Mouse (Mus musculus): ENCODE data around the gene Nkg7.
"Not testable (repeated sequence)": the region's sequence is repeated elsewhere in the genome, so short reads cannot be mapped to it uniquely, and the experiment has no call there.

Nkg7 gene

DNA sequence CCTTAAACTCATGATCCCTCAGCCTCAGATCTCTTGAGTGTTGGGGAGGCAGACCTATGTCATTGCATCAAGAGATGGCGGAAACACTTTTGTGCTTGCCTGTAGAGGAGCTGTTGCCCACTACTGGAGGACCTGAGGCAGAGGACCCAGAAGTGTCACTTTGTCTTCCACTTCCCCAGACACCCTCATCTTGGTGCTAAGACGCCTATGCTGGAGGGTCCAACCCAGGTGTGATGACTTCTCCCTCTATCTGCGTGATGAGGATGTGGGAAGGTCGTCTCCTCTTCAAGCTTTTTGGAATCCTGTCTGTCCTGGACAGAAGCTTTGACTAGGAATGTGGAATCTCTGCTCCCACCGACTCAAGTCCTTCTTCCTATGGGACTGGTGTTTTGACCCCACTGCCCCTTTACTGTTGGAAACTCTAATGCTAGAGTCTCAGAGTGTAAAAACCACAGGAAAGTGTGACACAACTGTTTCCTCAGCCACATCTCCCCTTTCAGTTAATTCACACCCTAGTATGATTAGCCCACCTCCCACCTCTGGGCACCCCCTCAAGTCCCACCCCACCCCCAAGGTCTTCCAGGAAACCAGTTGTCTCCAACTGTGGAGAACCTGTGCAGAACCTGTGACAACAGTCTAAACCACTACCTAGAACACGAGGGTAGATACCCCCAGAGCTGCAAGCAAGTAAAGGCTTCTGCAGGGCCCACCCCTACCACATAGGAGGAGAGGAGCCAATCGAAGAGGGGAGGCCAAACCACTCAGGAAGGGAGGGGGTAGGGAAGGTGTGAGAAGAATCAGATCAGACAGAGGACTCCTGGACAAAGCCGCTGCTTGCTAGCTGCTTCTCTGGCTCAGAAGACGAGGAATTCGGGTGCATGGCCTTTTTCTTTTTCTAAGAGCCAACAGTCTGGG, at the start of gene Nkg7:
TSS of gene Nkg7 (plus strand) at position 733 of the 915 bp plus-strand sequence.
- no peak for DNase-seq (ENCODE audit: low spot score)

- no peak for DNase-seq (ENCODE audit: low spot score)
These were observed 44.3 kb upstream of the Nkg7 start for GRCm38 (mm10) chr7:43392349-43393121.

DNA sequence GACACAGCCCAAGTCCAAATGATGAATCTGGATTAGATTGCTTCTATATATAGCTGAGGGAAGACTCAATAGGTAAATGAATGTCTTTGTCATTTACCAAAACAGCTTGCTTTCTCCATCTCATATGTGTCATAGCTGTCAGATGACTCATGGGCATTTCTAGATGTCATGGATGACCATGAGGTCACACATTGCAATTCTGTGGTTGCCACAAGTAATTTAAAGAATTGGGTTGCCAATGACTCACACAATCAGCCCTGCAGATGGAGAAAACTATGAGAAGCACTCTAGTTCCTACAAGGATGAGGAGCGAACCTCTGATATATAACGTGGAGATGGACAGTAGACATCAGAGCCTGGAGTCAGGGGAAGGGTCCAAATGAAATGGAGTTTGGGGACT, 37.4 kb upstream of the Nkg7 start:
- DNase-seq (ENCODE audit: low spot score), result no peak

DNA sequence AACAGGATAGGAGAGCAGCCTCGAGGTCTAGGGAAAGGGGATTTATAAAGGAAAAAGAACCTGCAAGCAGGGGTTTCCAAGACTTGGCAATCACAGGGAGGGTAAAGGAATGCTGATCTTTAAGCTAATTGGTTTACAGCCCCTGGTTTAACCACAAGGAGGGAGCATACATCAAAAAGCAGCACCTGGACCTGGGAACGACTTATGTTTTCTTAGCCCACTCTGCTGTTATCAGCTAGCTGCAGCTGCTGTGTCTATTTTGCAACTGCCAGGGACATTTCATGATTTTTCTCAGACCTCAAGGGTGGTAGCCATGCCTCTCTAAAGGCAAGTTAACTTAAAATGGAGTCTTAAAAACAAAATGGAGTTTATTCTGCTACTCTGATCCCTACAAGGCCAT, 34.2 kb upstream of the Nkg7 start:
- no peak for DNase-seq (ENCODE audit: low spot score)

DNA sequence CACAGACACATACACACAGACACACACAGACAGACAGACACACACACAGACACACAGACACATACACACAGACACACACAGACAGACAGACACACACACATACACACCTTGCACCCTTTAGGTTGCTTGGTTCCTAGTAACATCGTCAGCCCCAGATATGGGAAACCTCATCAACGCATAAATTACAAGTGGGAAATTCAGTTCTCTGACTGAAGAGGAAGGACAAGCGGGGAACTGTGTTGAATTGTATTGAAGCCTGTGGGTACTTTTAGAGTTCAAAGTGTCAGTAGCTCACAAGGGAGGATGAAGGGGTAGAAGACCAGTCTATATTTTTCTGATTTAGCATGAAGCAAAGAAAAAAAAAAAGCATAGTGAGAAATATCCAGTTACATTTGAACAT, 29.3 kb upstream of the Nkg7 start:
- DNase-seq (ENCODE audit: low spot score), result no peak

DNA sequence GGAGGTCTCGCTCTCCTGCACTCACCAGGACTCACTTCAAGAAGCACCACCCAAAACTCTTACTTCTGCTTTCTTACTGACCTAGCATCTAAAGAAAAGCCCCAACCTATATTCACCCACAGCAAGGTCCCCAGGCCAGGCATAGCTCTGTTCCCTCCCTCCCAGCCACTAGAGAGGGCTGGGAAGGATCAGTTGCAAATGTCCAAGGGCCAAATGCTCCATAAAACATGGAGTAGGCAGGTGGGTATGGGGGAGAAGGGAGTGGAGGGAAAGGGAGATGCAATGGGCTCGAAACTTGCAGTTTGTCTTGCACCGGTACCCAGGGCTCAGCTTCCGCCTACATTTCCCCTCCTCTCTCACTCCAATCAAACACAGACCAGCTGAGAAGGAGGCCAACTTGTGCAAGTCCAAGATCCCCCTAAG, 28.7 kb upstream of the Nkg7 start, which contains the start of gene Siglecg:
TSS of gene Siglecg (plus strand) at position 74 of the 423 bp plus-strand sequence.
- DNase-seq (ENCODE audit: low spot score), result no peak

DNA sequence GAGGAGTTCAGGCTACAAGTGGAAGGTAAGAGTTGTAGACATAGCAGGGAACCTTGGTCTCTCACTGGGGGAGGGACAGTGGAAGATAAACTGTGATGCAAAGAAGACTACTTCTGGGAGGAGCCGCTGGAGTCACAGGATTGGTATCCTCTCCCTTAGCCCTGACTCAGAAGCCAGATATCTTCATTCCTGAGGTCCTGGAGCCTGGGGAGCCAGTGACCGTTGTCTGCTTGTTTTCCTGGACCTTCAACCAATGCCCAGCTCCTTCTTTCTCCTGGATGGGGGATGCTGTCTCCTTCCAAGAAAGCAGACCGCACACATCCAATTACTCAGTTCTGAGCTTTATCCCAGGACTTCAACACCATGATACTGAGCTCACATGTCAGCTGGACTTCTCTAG, 27.8 kb upstream of the Nkg7 start:
- no peak for DNase-seq (ENCODE audit: low spot score)

DNA sequence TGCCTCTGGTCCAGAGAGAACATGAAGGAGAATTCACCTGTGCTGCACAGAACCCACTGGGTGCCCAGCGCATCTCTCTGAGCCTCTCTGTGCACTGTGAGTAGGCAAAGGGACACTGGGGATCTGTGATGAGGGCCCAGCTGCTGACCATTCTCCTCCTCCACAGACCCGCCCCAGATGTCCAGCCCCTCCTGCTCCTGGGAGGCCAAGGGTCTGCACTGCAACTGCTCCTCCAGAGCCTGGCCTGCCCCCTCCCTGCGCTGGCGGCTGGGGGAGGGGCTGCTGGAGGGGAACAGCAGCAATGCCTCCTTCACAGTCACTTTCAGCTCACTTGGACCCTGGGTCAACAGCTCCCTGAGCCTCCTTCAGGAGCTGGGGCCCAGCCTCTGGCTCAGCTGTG, 25.1 kb upstream of the Nkg7 start:
- not testable (repeated sequence) for DNase-seq (ENCODE audit: low spot score)

GRCm38 (mm10) chr7:43417298-43417697, 19.6 kb upstream of the Nkg7 start:
- no peak for DNase-seq (ENCODE audit: low spot score)

- peak; percentile 93 for DNase-seq (ENCODE audit: low spot score)
These were observed 13.8 kb upstream of the Nkg7 start for GRCm38 (mm10) chr7:43422995-43423617.

GRCm38 (mm10) chr7:43423991-43424625, 12.8 kb upstream of the Nkg7 start:
- DNase-seq (ENCODE audit: low spot score), result no peak

DNA sequence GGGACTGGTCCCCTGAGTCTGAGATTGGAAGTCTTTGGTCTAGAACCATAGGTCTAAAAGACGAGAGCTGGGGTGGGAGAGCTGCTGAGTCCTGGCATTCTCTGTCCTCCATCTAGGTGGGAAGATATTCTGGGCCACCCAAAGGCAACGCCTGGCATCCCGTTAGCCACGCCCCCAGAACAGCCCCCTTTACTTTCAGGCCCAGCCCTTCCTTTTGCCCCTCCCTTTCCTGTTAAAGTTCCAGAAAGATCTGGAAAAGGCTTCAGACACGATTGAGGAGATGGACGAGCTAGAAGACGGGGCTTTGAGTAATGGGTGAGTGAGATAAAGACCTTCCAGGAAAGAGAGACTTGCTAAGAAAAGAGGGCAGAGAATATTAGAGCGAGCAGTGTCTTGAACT, 9.5 kb upstream of the Nkg7 start, which contains the start of gene Lim2:
TSS of gene Lim2 (plus strand) at position 265 of the 400 bp plus-strand sequence.
- DNase-seq (ENCODE audit: low spot score), result no peak

DNA sequence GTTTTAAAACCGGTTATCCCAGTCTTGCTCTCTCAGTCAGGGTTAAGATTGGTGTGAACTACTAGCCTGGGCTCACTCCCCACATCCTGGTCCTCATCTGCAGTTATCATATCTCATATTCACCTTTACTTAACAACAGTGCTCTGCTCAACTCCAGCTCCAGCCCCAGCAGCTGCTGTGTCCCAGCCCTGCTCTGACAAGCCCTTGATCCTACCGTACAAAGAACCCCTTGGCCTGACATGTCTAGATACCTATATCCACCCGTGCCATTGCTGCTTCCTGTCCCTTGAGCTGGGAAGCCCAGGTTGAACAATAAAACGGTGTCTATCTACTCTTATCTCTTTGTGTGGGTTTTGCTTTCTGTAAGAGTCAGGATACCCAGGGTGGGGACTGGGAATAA, 7.4 kb upstream of the Nkg7 start:
- DNase-seq (ENCODE audit: low spot score), result no peak

DNA sequence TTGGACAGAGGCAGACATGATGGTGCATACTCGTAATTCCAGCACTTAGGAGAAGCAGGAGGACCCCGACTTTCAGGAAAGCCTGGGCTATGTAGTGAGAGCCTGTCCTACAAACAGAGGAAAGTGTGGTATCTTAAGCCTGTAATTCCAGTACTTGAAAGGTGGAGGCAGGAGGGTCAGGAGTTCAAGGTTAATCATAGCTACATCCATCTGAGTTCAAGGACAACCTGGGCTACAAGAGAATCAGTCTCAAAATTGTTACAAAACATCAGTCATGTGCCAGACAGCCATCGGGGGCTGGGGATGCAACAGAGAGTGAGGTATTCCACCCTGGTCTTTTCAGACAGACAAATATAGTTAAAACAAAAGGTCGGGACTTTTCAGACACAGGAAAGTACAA, 4.0 kb upstream of the Nkg7 start:
- no peak for DNase-seq (ENCODE audit: low spot score)

DNA sequence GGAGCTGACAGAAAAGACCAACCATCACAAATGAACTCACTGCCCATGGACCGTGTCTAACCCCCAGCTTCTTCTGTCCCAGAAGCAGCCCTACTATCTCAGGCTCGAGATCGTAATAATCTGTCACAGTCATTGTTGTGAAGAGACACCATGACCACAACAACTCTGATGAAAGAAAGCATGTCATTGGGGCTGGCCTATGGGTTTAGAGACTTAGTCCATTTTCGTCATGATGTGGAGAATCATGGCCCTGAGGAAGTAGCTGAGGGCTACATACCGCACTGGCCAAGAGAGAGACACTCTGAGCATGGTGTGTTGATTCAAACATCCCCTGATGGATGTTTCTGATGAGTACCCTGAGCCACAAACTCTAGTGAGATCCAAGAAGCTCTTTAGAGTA, 2.2 kb upstream of the Nkg7 start:
- no peak for DNase-seq (ENCODE audit: low spot score)

GRCm38 (mm10) chr7:43438611-43439010, 1.7 kb downstream of the Nkg7 start:
- DNase-seq (ENCODE audit: low spot score), result no peak

DNA sequence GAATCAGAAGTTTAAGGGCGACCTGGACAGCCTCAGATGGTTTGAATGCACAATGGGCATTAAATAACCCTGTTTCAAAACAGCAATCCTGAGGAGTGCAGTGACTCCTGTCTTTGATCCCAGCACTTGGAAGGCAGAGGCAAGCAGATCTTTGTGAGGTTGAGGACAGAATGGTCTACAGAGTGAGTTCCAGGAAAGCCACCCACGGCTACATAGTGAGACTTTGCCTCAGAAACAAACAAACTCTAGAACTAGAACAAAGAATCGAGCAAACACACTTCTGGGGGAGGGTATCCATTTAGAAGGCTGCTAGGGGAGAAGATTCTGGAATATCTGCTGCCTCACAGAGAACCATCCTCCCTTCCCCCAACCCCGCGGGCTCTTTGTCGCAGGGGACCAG, 3.6 kb downstream of the Nkg7 start, which contains the start of gene Cldnd2:
TSS of gene Cldnd2 (plus strand) at position 301 of the 400 bp plus-strand sequence.
- DNase-seq (ENCODE audit: low spot score), result no peak

GRCm38 (mm10) chr7:43441071-43441470, 4.2 kb downstream of the Nkg7 start:
- DNase-seq (ENCODE audit: low spot score), result no peak

GRCm38 (mm10) chr7:43442684-43443083, 5.8 kb downstream of the Nkg7 start:
- DNase-seq (ENCODE audit: low spot score), result no peak

- peak; percentile 86 for DNase-seq (ENCODE audit: low spot score)
These were observed 6.4 kb downstream of the Nkg7 start for GRCm38 (mm10) chr7:43443126-43443916.

DNA sequence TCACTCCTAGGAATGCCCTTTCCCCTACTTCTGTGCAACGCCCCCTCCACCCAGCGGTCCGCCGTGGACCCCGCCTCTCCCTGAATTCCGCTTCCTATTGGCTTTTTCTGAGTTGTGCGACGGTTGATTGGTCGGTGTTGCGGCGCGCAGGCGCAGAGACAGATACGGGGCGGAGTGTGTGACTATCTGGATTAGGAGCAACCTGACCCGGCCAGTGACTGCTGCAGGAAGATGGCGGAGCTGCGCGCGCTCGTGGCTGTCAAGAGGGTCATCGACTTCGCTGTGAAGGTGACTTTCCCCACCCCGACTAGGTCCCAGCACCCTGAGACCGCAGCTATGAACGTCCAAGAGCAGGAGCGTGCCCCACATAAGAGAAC, 7.0 kb downstream of the Nkg7 start, which contains the start of the genes Etfb and Gm45233:
TSS of gene Etfb (plus strand) at position 167 of the 377 bp plus-strand sequence.
TSS of gene Gm45233 (plus strand) at position 212 of the 377 bp plus-strand sequence.
- DNase-seq (ENCODE audit: low spot score), result peak; percentile 93

Measured in testis, postnatal 10 days (tissue).